Mouse (Mus musculus) bone marrow macrophage, adult 2 months (primary cell): ENCODE measurements around the gene Txndc9. TPM values are rescaled to one million over a fixed set of nuclear protein-coding genes. Genes with fewer than 3 reads are reported as not detected.

ENCODE experiments used
- H3K27ac ChIP-seq: 2 replicates; pipeline ENCODE4 v1.5.1; 2012; ENCODE audit warnings: low read depth, low read length; ENCODE audit not compliant: insufficient read depth
- H3K4me1 ChIP-seq: 2 replicates; pipeline ENCODE4 v1.6.1; 2012; ENCODE audit warnings: low read length; ENCODE audit not compliant: control insufficient read depth, insufficient read depth
- H3K4me3 ChIP-seq: 2 replicates; pipeline ENCODE4 v1.5.1; 2012; ENCODE audit warnings: mild to moderate bottlenecking, low read length, moderate library complexity; ENCODE audit not compliant: insufficient read depth
- CTCF ChIP-seq: IDR thresholded peaks from 2 replicates; pipeline ENCODE4 v1.5.1; 2012; ENCODE audit warnings: low read depth, mild to moderate bottlenecking, low read length, moderate library complexity
- POLR2A ChIP-seq: IDR thresholded peaks from 2 replicates; pipeline ENCODE4 v1.6.1; 2012; ENCODE audit warnings: mild to moderate bottlenecking, low read depth, low read length, borderline replicate concordance
- polyA plus RNA-seq: library from polyadenylated mRNA; stranded (reverse); fragments of >200 nt; gene quantifications from 2 replicates; pipeline ENCODE4 v1.2.4, GENCODE M21; 2012; ENCODE audit not compliant: missing spikeins, insufficient read depth, insufficient read length

Txndc9 gene
- polyA plus RNA-seq, 1 experiment = 81.8 TPM

DNA sequence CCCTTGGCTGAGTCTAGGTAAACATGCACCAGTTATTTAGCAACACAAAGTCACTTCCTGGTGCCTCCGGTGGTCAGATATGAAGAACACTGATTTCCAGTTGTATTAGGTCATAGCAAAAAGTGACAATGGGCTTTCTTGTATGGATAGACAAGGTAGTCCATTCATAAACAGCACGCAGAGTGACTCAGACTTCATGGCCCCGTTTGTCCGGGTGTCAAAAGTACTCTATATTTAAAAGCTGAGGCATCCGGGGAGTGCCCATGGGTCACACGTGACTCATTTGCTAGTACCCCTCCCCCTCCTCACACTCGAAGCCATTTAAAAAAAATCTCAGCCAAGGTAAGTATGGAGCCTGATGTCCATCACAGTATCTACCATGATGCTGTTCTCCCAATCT lies 42.9 kb downstream of the Txndc9 start:
- Histone ChIP-seq H3K4me1 (0 out of 2 replicates have a peak, but pooled peaks cover 3% of the 10 kb centered on the region), H3K27ac (no peak overlapping the region)
- no peak for TF ChIP-seq CTCF
- no peak for TF ChIP-seq POLR2A

GRCm38 (mm10) chr1:37948906-37949305 lies 48.8 kb downstream of the Txndc9 start:
- no peaks in the 10 kb centered on the region for H3K4me1 ChIP-seq
- no peak overlapping the region for H3K27ac ChIP-seq
- TF ChIP-seq POLR2A (no peak), CTCF (no peak)
- H3K4me3 ChIP-seq = no peak overlapping the region

More for the DNA sequence above, 42.9 kb downstream of the Txndc9 start:
- H3K4me3 ChIP-seq = no peak overlapping the region

Other genes starting within 250 kb of the Txndc9 start
- gene Tsga10, start 131.5 kb downstream of the Txndc9 start, polyA plus RNA-seq = 11.6 and 14.6 TPM in 2 replicates
- gene Lipt1, start 126.2 kb downstream of the Txndc9 start, polyA plus RNA-seq = 0.55 and 2.0 TPM in 2 replicates
- 29.7 and 33.5 TPM in 2 replicates for gene Mitd1, start 107.5 kb downstream of the Txndc9 start, polyA plus RNA-seq
- 109 and 123 TPM in 2 replicates for gene Mrpl30, start 107.4 kb downstream of the Txndc9 start, polyA plus RNA-seq
- gene Lyg2, start 81.4 kb downstream of the Txndc9 start, polyA plus RNA-seq = not detected in 2 replicates
- not detected in 2 replicates for gene Lyg1, start 40.1 kb downstream of the Txndc9 start, polyA plus RNA-seq
- gene Eif5b, start 117 bp upstream of the Txndc9 start, polyA plus RNA-seq = 54.2 and 58.2 TPM in 2 replicates
- 12.0 and 13.4 TPM in 2 replicates for gene Rev1, start 131.9 kb upstream of the Txndc9 start, polyA plus RNA-seq